Mouse (Mus musculus) thymus, adult 2 months (tissue): ENCODE data around the gene Tmbim7.

ENCODE experiments used
- CTCF ChIP-seq: fragments of 200-500 bp; IDR thresholded peaks from 2 replicates; pipeline ENCODE4 v1.5.1; 2012; ENCODE audit warnings: mild to moderate bottlenecking, control low read depth, low read length, moderate library complexity, borderline replicate concordance; ENCODE audit not compliant: control insufficient read depth, poor library complexity, insufficient read depth; ENCODE audit errors: extremely low read depth
- POLR2A ChIP-seq: fragments of 200-500 bp; IDR thresholded peaks from 2 replicates; pipeline ENCODE4 v1.6.1; 2012; ENCODE audit warnings: mild to moderate bottlenecking, low read length, control low read depth, moderate library complexity; ENCODE audit not compliant: control insufficient read depth, poor library complexity, insufficient read depth; ENCODE audit errors: extremely low read depth

DNA sequence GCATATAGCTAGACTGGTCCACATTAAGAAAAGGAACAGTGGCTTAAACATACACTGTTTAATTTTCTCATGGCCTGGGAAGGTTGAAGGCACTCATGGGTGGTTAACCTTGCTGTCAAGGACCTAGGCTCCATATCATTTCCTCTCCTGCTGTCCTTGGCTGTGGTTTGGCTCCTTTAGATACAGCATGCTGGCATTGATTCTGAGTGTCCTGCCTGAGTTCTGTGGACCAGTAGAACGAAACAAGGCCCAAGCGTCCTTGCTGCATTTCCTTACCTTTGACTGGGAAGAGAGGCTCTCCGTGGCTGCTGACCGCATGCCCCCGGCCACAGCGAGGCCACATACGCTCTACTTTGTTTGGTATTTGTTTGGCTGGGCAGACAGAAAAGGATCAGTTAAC, 41.7 kb upstream of the Tmbim7 start:
- TF ChIP-seq POLR2A (no peak), CTCF (no peak)
